Mouse (Mus musculus) megakaryocyte, embryonic 14.5 days (primary cell): ENCODE measurements around the gene Hexdc.

Source experiments
- FLI1 ChIP-seq: IDR thresholded peaks from 2 replicates; pipeline ENCODE4 v1.6.1; 2012; ENCODE audit warnings: low read length, inconsistent platforms, mixed read lengths
- GATA1 ChIP-seq: IDR thresholded peaks from 3 replicates; pipeline ENCODE4 v1.6.1; 2012; ENCODE audit warnings: mixed read lengths, low read length, inconsistent platforms, borderline replicate concordance

GRCm38 (mm10) chr11:121261074-121261473 is 56.8 kb downstream of the Hexdc start:
- no peak for TF ChIP-seq GATA1
- TF ChIP-seq FLI1, result no peak
